Mouse (Mus musculus) MEL (cell line): ENCODE measurements around the gene Vsir. TPM values are rescaled to one million over a fixed set of nuclear protein-coding genes. Genes with fewer than 3 reads are reported as not detected.

Source experiments
- DNase-seq: peaks from one replicate; pipeline ENCODE4 v3.0.0; 2011; ENCODE audit warnings: low read depth, low spot score
- H3K27ac ChIP-seq: 2 replicates; pipeline ENCODE4 v1.5.1; 2012; ENCODE audit warnings: low read depth, mild to moderate bottlenecking, control low read depth, low read length, moderate library complexity; ENCODE audit not compliant: control insufficient read depth
- H3K27me3 ChIP-seq, 2 experiments: fragments of 150-350 bp in 1 of 2; sonication (generic) in 1 of 2; 2 replicates each; pipeline ENCODE4 v1.6.1; 2012; ENCODE audit warnings: low read length in 2 of 2, mild to moderate bottlenecking in 2 of 2, improper control_type of control experiment in 1 of 2, moderate library complexity in 1 of 2; ENCODE audit not compliant: insufficient read depth in 2 of 2, control insufficient read depth in 1 of 2
- H3K36me3 ChIP-seq, 2 experiments: 2 replicates each; pipeline ENCODE4 v1.6.1; 2012 to 2014; ENCODE audit warnings: low read length in 2 of 2, improper control_type of control experiment in 1 of 2, inconsistent platforms in 1 of 2, mild to moderate bottlenecking in 1 of 2; ENCODE audit not compliant: insufficient read depth in 2 of 2, control insufficient read depth in 1 of 2
- H3K4me1 ChIP-seq, 2 experiments: fragments of 150-350 bp in 1 of 2; sonication (generic) in 1 of 2; 2 replicates each; pipeline ENCODE4 v1.6.1; 2012; ENCODE audit warnings: low read length in 2 of 2, improper control_type of control experiment in 1 of 2, mild to moderate bottlenecking in 1 of 2; ENCODE audit not compliant: insufficient read depth in 2 of 2, control insufficient read depth in 1 of 2
- H3K4me3 ChIP-seq, 2 experiments: fragments of 150-350 bp in 1 of 2; sonication (generic) in 1 of 2; 2 replicates each; pipeline ENCODE4 v1.5.1; 2012; ENCODE audit warnings: low read depth in 2 of 2, low read length in 2 of 2, mild to moderate bottlenecking in 2 of 2, moderate library complexity in 2 of 2, control low read depth in 1 of 2, improper control_type of control experiment in 1 of 2; ENCODE audit not compliant: control insufficient read depth in 1 of 2, insufficient read depth in 1 of 2
- H3K79me2 ChIP-seq: 2 replicates; pipeline ENCODE4 v1.6.1; 2012; ENCODE audit warnings: mild to moderate bottlenecking, low read length, moderate library complexity; ENCODE audit not compliant: control insufficient read depth, poor library complexity, insufficient read depth
- H3K9ac ChIP-seq: 2 replicates; pipeline ENCODE4 v1.6.1; 2012; ENCODE audit warnings: low read depth, mild to moderate bottlenecking, control low read depth, low read length, moderate library complexity; ENCODE audit not compliant: control insufficient read depth, poor library complexity, severe bottlenecking
- H3K9me3 ChIP-seq: fragments of 150-350 bp; sonication (generic); replicated peaks from 2 replicates; pipeline ENCODE4 v1.6.1; 2012; ENCODE audit warnings: mild to moderate bottlenecking, low read length, improper control_type of control experiment, moderate library complexity; ENCODE audit not compliant: insufficient read depth
- CHD1 ChIP-seq: IDR thresholded peaks from 2 replicates; pipeline ENCODE4 v1.6.1; 2012; ENCODE audit warnings: low read depth, mild to moderate bottlenecking, inconsistent platforms, low read length, improper control_type of control experiment
- EP300 ChIP-seq, 2 experiments: IDR thresholded peaks; 2 replicates each; pipeline ENCODE4 v1.6.1; 2011; ENCODE audit warnings: improper control_type of control experiment in 2 of 2, low read length in 2 of 2, low read depth in 1 of 2, mild to moderate bottlenecking in 1 of 2
- GABPA ChIP-seq: IDR thresholded peaks from 2 replicates; pipeline ENCODE4 v1.6.1; 2012; ENCODE audit warnings: low read depth, mild to moderate bottlenecking, inconsistent platforms, low read length, improper control_type of control experiment, moderate library complexity
- MAFK ChIP-seq: IDR thresholded peaks from 2 replicates; pipeline ENCODE4 v1.6.1; 2011; ENCODE audit warnings: low read depth, mild to moderate bottlenecking, low read length, improper control_type of control experiment, borderline replicate concordance
- MAX ChIP-seq: IDR thresholded peaks from 2 replicates; pipeline ENCODE4 v1.6.1; 2011; ENCODE audit warnings: low read length, improper control_type of control experiment
- MAZ ChIP-seq: IDR thresholded peaks from 2 replicates; pipeline ENCODE4 v1.6.1; 2012; ENCODE audit warnings: low read depth, mild to moderate bottlenecking, inconsistent platforms, low read length, improper control_type of control experiment
- MEF2A ChIP-seq: IDR thresholded peaks from 2 replicates; pipeline ENCODE4 v1.6.1; 2014; ENCODE audit warnings: low read depth, mild to moderate bottlenecking, inconsistent platforms, low read length, improper control_type of control experiment; ENCODE audit not compliant: poor library complexity, insufficient replicate concordance, severe bottlenecking; ENCODE audit errors: extremely low read depth
- MYB ChIP-seq: IDR thresholded peaks from 2 replicates; pipeline ENCODE4 v1.6.1; 2011; ENCODE audit warnings: mild to moderate bottlenecking, low read depth, low read length, improper control_type of control experiment
- NELFE ChIP-seq: IDR thresholded peaks from 2 replicates; pipeline ENCODE4 v1.6.1; 2011; ENCODE audit warnings: low read depth, low read length, improper control_type of control experiment
- POLR2A ChIP-seq, 2 experiments: IDR thresholded peaks; 2 replicates each; pipeline ENCODE4 v1.6.1; 2011 to 2012; ENCODE audit warnings: low read length in 2 of 2, mild to moderate bottlenecking in 2 of 2, control low read depth in 1 of 2, improper control_type of control experiment in 1 of 2, low read depth in 1 of 2, moderate library complexity in 1 of 2; ENCODE audit not compliant: control insufficient read depth in 1 of 2, insufficient read depth in 1 of 2, poor library complexity in 1 of 2
- POLR2AphosphoS2 ChIP-seq: IDR thresholded peaks from 2 replicates; pipeline ENCODE4 v1.6.1; 2011; ENCODE audit warnings: low read length, improper control_type of control experiment
- POLR2AphosphoS5 ChIP-seq: IDR thresholded peaks from 2 replicates; pipeline ENCODE4 v1.6.1; 2012; ENCODE audit warnings: low read depth, borderline replicate concordance, mild to moderate bottlenecking, inconsistent platforms, low read length, moderate library complexity, mixed read lengths
- RCOR1 ChIP-seq: IDR thresholded peaks from 2 replicates; pipeline ENCODE4 v1.6.1; 2012; ENCODE audit warnings: low read depth, mild to moderate bottlenecking, inconsistent platforms, low read length, improper control_type of control experiment
- SMC3 ChIP-seq: IDR thresholded peaks from 2 replicates; pipeline ENCODE4 v1.6.1; 2011; ENCODE audit warnings: low read depth, low read length, improper control_type of control experiment
- TBP ChIP-seq: IDR thresholded peaks from 2 replicates; pipeline ENCODE4 v1.8.0; 2011; ENCODE audit warnings: low read depth, low read length, improper control_type of control experiment
- ZMIZ1 ChIP-seq: IDR thresholded peaks from 2 replicates; pipeline ENCODE4 v1.6.1; 2012; ENCODE audit warnings: low read depth, mild to moderate bottlenecking, inconsistent platforms, low read length, improper control_type of control experiment, moderate library complexity
- polyA plus RNA-seq, 2 experiments: library from polyadenylated mRNA; stranded (reverse) in 1 of 2; unstranded in 1 of 2; fragments of >175 nt in 1 of 2; fragments of >200 nt in 1 of 2; gene quantifications; 2 replicates each; pipeline versions ENCODE4 v1.2.1 to v1.2.4; 2012; ENCODE audit warnings: low replicate concordance in 2 of 2, low read depth in 1 of 2; ENCODE audit not compliant: insufficient read length in 2 of 2, insufficient read depth in 1 of 2, missing spikeins in 1 of 2
- total RNA-seq: library from RNA; depleted of rRNA; stranded (reverse); fragments of 300-350 nt; gene quantifications from 2 replicates; pipeline ENCODE4 v1.2.3, GENCODE M21; 2012

Gene Vsir
- total and polyA plus RNA-seq, 3 experiments: 10.6 to 11.2 TPM; not detected in 1

DNA sequence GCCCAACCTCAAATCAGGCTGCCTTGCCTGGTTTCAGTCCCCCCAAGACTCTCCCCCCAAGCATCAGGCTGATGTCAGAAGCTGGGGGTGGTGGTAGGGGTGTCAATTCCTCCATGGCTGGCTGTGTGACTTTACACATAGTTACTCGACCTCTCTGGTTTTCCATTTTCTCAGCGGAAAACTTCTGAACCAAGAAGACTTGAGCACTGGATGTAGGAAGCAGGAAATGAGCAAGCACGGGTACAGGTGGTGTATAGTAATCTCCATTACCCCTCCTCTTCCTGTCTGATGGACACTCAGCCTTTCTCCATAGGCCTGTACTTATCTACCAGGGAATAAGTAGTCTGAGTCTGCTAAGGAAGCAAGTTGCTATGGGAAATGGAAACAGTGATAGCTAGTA is 33.6 kb downstream of the Vsir start:
- DNase-seq: no peak
- Histone ChIP-seq H3K27ac (no peak overlapping the region), H3K4me1 (no peaks in the 10 kb centered on the region), H3K79me2 (no peaks in the 10 kb centered on the region), H3K36me3 (no peaks in the 10 kb centered on the region), H3K9ac (no peak overlapping the region), H3K4me3 (no peak overlapping the region), H3K27me3 (no peaks in the 10 kb centered on the region), H3K9me3 (no peaks in the 10 kb centered on the region)
- TF ChIP-seq CHD1: no peak
- TF ChIP-seq ZMIZ1: no peak
- no peak for TF ChIP-seq NELFE
- no peak for TF ChIP-seq MAFK

DNA sequence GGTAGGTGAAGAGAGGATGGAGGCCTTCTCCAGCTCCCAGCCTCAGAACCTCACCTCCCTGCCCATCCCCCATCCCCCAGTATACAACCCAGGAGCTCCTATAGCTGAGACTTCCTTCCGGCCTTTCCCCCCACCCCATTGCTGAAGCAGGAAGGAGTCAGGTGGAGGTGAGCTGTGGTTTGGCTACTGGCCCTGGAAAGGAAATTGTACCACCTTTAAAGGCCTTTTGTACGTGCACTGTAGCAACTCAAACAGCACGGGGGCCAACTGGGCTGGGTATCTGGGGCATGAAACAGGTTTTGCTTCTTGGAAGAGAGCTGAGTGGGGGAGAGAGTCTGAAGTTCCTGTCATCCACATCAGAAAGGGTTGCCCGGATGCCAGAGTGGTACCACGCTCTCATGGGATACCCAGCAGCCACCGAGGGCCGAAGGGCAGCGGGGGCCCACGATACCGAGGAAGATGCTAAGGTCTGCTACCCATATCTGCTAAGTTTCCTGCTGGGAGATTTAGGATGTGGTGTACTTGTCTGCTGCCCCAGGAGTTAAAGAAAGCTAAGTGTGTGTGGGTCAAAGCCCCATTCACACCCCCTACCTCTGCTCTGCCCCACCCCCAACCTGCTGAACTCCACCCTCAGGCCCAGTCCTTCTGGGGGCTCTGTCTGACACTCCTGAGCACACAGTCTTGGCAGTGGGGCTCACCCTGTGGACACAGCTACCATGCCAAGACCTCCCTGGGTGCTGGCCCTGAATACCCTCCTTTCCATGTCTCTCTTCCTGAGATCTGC is 34.7 kb downstream of the Vsir start:
- no peak overlapping the region for H3K9ac ChIP-seq
- H3K4me1 ChIP-seq: no peaks in the 10 kb centered on the region
- no peaks in the 10 kb centered on the region for H3K9me3 ChIP-seq
- no peaks in the 10 kb centered on the region for H3K27me3 ChIP-seq
- no peaks in the 10 kb centered on the region for H3K36me3 ChIP-seq
- H3K4me3 ChIP-seq: no peak overlapping the region
- no peaks in the 10 kb centered on the region for H3K79me2 ChIP-seq
- TF ChIP-seq RCOR1: no peak
- TF ChIP-seq GABPA: no peak
- no peak for TF ChIP-seq MYB
- TF ChIP-seq MEF2A: no peak
- no peak for TF ChIP-seq MAX
- no peak for TF ChIP-seq NELFE
- TF ChIP-seq ZMIZ1: no peak
- TF ChIP-seq SMC3: no peak
- no peak for TF ChIP-seq POLR2AphosphoS5
- TF ChIP-seq EP300 (IDR thresholded peaks at IDR 0.05; ENCODE audit: low read depth in 1 of 2, low read length in 2 of 2): no peak
- TF ChIP-seq POLR2AphosphoS2: no peak
- TF ChIP-seq POLR2A (IDR thresholded peaks at IDR 0.05; ENCODE audit: control insufficient read depth in 1 of 2, insufficient read depth in 1 of 2, low read depth in 1 of 2, low read length in 2 of 2, poor library complexity in 1 of 2): no peak
- no peak for TF ChIP-seq MAZ
- no peak for TF ChIP-seq CHD1
- TF ChIP-seq TBP: no peak
- no peak for DNase-seq
- no peak overlapping the region for H3K27ac ChIP-seq
